Mouse (Mus musculus) heart, postnatal 0 days (tissue): Measurements from ENCODE around the gene Gpx7. TPM values are rescaled to one million over a fixed set of nuclear protein-coding genes. Genes with fewer than 3 reads are reported as not detected.

ENCODE experiments used
- ATAC-seq: fragments of 200-750 bp; cut with Nextera tagmentation; 2 replicates; pipeline ENCODE4 v1.8.0; 2017; ENCODE audit warnings: low read depth, moderate number of reproducible peaks, moderate library complexity; ENCODE audit not compliant: insufficient read depth
- DNase-seq: peaks from one replicate; pipeline ENCODE4 v3.0.0-alpha.2; 2016; ENCODE audit warnings: low spot score
- H3K27ac ChIP-seq: fragments of 300-500 bp; sonication (generic); 2 replicates; pipeline ENCODE4 v1.5.1; 2014; ENCODE audit warnings: low read depth, mild to moderate bottlenecking
- H3K27me3 ChIP-seq: fragments of 300-500 bp; sonication (generic); 2 replicates; pipeline ENCODE4 v1.6.1; 2014; ENCODE audit warnings: low read length, mixed read lengths; ENCODE audit not compliant: control insufficient read depth, insufficient read depth
- H3K36me3 ChIP-seq: fragments of 300-500 bp; sonication (generic); replicated peaks from 2 replicates; pipeline ENCODE4 v1.6.1; 2014; ENCODE audit warnings: low read length, mixed read lengths; ENCODE audit not compliant: control insufficient read depth, insufficient read depth
- H3K4me1 ChIP-seq: fragments of 300-500 bp; sonication (generic); 2 replicates; pipeline ENCODE4 v1.6.1; 2014; ENCODE audit warnings: antibody characterized with exemption; ENCODE audit not compliant: control insufficient read depth, insufficient read depth
- H3K4me2 ChIP-seq: fragments of 300-500 bp; sonication (generic); 2 replicates; pipeline ENCODE4 v1.6.1; 2014; ENCODE audit warnings: low read depth, mild to moderate bottlenecking, low read length, moderate library complexity
- H3K4me3 ChIP-seq: fragments of 300-500 bp; sonication (generic); 2 replicates; pipeline ENCODE4 v1.5.1; 2014; ENCODE audit warnings: low read depth, low read length
- H3K9ac ChIP-seq: fragments of 300-500 bp; sonication (generic); replicated peaks from 2 replicates; pipeline ENCODE4 v1.6.1; 2014; ENCODE audit warnings: low read depth, low read length, mixed read lengths
- H3K9me3 ChIP-seq: fragments of 300-500 bp; sonication (generic); replicated peaks from 2 replicates; pipeline ENCODE4 v1.6.1; 2016; ENCODE audit warnings: low read length; ENCODE audit not compliant: control insufficient read depth
- CTCF ChIP-seq: IDR thresholded peaks from 2 replicates; pipeline ENCODE4 v1.5.1; 2016; ENCODE audit warnings: antibody characterized with exemption, control low read depth, low read depth
- EP300 ChIP-seq: IDR thresholded peaks from 2 replicates; pipeline ENCODE4 v1.6.1; 2016; ENCODE audit warnings: antibody characterized with exemption, low read depth
- WGBS: fragments of 180-500 bp; shearing (Covaris S2); extraction: QIAGEN DNeasy Blood & Tissue Kit; methylation state at CpG from one replicate; pipeline ENCODE4 v1.1.7; 2014; 5-methylcytosine and 5-hydroxymethylcytosine counted together
- polyA plus RNA-seq: library from polyadenylated mRNA; unstranded; fragments of >200 nt; fragmentation: Nextera tagmentation; extraction: Ambion mirVana; gene quantifications from 2 replicates; pipeline ENCODE4 v1.2.1, GENCODE M21; 2015
- total RNA-seq: library from RNA; depleted of rRNA; stranded (reverse); fragments of >200 nt; gene quantifications from 2 replicates; pipeline ENCODE4 v1.2.3, GENCODE M21; 2014; ENCODE audit warnings: low replicate concordance

Gpx7 gene
- total and polyA plus RNA-seq, 2 experiments from 2014 or later = 52.3 to 62.7 TPM

GRCm38 (mm10) chr4:108405766-108406137 is 1.0 kb downstream of the Gpx7 start:
- peak overlapping the region; percentile 49 for H3K4me3 ChIP-seq
- H3K27me3 ChIP-seq = no peaks in the 10 kb centered on the region
- ATAC-seq (peak; percentile 81), DNase-seq (peak; percentile 74)
- 64% methylated on average over 3 of the region's 3 CpGs for WGBS
- no peaks in the 10 kb centered on the region for H3K9me3 ChIP-seq
- TF ChIP-seq EP300 (no peak), CTCF (no peak)
- H3K4me2 ChIP-seq = peak overlapping the region; percentile 70
- H3K4me1 ChIP-seq = peaks cover 12% of the 10 kb centered on the region; the same call in 1 of the 2 replicates
- H3K27ac ChIP-seq = peak overlapping the region; percentile 81
- peak overlapping the region; percentile 73; the same call in 1 of the 2 replicates for H3K9ac ChIP-seq
- H3K36me3 ChIP-seq = 0 out of 2 replicates have a peak, but pooled peaks cover 6% of the 10 kb centered on the region

DNA sequence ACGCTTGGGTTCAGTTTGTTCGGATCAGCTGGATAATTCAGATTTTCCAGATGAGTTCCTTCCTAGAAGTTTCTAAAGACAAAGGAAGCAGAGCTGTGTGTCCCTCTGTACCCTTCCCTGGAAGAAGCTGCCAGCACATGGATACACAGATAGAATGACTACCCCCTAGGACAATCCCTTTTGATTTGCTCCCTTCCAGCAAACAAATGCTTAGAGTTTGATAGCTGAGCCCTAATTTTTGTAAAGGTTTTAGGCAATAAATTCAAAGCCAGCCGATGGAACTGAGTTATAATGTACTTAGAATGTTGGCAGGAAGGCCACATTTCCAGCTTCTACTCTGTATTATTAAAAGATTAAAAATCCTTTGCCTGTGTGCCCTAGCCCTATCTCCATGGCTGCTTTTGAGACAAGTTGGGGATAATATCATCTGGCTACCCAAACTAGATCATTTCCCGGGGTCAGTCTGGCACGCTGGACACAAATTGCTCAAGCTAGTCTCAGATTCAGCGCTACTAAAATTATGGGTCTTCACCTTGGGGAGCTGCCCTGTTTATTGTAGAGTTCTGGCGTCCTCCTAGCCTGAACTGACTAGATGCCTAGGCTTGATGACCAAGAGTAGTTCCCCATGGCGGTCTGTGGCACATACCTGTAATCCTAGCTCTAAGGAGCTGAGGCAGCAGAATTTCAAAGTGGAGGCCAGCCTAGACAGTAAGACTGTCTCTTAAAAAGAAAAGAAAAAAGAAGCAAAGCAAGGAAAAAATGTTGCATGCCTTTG is 2.7 kb downstream of the Gpx7 start:
- no peak overlapping the region for H3K4me3 ChIP-seq
- no peak overlapping the region for H3K9ac ChIP-seq
- 89% methylated on average over 8 of the region's 8 CpGs for WGBS
- no peak overlapping the region for H3K27ac ChIP-seq
- no peaks in the 10 kb centered on the region for H3K27me3 ChIP-seq
- DNase-seq (no peak), ATAC-seq (no peak)
- no peak overlapping the region for H3K4me2 ChIP-seq
- TF ChIP-seq CTCF (no peak), EP300 (no peak)
- H3K4me1 ChIP-seq = peaks cover 12% of the 10 kb centered on the region; the same call in 1 of the 2 replicates
- H3K9me3 ChIP-seq = no peaks in the 10 kb centered on the region
- peaks cover 10% of the 10 kb centered on the region; the same call in 1 of the 2 replicates for H3K36me3 ChIP-seq

DNA sequence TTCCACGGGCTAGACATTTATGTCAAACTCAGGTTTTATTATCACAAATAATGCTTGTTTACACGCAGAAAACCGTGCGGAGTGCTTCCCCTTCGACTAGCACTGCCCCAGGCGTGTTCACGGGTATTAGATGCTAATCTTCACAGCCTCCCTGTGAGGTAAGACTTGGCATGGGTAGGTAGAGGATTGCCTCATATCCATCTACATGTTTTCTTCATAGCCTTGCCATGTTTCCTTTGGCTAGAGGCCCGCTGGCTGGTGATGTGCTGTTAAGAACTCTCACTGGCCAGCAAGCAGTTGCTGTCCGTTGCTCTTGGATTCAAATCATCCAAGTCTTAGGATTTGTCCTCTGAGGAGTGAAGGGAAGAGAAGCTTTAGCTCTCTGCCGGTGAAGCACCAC is 6.4 kb downstream of the Gpx7 start:
- no peak overlapping the region for H3K4me3 ChIP-seq
- no peaks in the 10 kb centered on the region for H3K4me1 ChIP-seq
- H3K4me2 ChIP-seq = no peak overlapping the region
- H3K27ac ChIP-seq = no peak overlapping the region
- WGBS = 87% methylated on average over 10 of the region's 10 CpGs
- peaks cover 10% of the 10 kb centered on the region; the same call in 1 of the 2 replicates for H3K36me3 ChIP-seq
- H3K9ac ChIP-seq = no peak overlapping the region
- no peak for ATAC-seq
- H3K27me3 ChIP-seq = no peaks in the 10 kb centered on the region
- no peak for DNase-seq
- TF ChIP-seq EP300 = no peak
- no peak for TF ChIP-seq CTCF
- no peaks in the 10 kb centered on the region for H3K9me3 ChIP-seq

DNA sequence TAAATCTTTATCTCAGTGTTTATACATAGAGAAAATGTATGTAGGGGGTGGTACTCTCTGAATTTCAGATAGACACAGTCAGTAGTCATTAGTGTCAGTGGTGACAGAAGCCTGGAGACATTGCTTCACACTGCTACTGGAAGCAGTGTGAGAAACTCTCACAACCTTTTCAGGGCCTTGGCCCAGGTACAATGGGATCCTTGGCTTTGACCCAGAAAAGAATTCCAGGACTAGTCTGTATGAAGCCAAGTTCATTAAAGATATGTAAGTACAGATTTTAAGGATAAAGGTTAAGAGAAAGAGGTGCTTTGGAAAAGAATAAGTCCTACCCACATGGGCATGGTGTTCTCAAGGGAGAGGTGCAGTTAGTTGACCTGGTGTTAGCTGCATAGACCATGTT is 12.5 kb downstream of the Gpx7 start:
- DNase-seq = no peak
- TF ChIP-seq EP300 (no peak), CTCF (no peak)
- no peak for ATAC-seq
- Histone ChIP-seq H3K9ac (no peak overlapping the region), H3K27me3 (no peaks in the 10 kb centered on the region), H3K4me2 (no peak overlapping the region), H3K27ac (no peak overlapping the region), H3K4me3 (no peak overlapping the region), H3K36me3 (no peaks in the 10 kb centered on the region), H3K4me1 (peaks cover 6% of the 10 kb centered on the region; the same call in 1 of the 2 replicates), H3K9me3 (peaks cover 5% of the 10 kb centered on the region)

DNA sequence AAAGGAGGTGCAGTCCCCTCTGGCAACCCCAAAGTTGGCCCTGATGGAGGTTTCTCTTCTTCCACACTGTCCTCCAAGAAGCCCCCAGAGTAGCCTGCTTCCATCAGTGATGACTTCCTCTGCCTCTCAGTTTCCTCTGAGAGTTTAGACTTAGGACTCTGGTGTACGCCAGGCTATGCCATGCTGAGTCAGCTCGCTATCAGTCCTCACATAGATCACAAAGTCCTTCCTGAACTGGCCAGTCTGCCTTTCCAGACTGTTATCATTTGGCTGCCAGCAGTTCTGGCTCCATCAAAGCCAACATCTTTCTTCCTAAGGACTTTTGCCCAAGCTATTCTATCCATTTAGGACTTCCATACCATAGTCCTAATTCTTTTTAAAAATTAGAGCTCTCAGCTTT is 14.2 kb downstream of the Gpx7 start:
- 46% methylated on average over 2 of the region's 2 CpGs for WGBS
- ATAC-seq = no peak
- no peak overlapping the region for H3K4me2 ChIP-seq
- H3K4me3 ChIP-seq = no peak overlapping the region
- no peak for DNase-seq
- peaks cover 17% of the 10 kb centered on the region for H3K4me1 ChIP-seq
- H3K9me3 ChIP-seq = peaks cover 5% of the 10 kb centered on the region
- no peak overlapping the region for H3K27ac ChIP-seq
- H3K36me3 ChIP-seq = no peaks in the 10 kb centered on the region
- H3K9ac ChIP-seq = no peak overlapping the region
- TF ChIP-seq EP300 = no peak
- TF ChIP-seq CTCF = no peak
- no peaks in the 10 kb centered on the region for H3K27me3 ChIP-seq

DNA sequence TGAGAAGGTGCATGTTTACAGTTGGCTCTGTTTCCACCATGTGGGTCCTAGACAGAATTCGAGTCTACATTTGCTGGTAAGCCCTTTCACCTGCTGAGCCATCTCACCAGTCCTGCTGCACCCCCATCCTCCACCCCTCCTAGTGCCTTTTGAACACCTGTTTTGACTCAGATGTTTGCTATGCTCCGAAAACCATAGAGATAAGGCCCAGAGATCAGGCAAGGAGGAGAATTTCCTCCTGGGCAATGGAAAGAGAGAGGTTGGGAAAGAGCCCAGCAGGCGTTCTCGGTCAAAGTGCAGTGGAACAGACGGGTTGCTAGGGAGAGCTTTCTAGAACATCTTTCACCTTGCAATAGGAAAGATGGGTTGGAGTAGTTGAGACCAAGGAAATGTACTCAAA is 15.6 kb downstream of the Gpx7 start:
- 69% methylated on average over 5 of the region's 5 CpGs for WGBS
- Histone ChIP-seq H3K36me3 (no peaks in the 10 kb centered on the region), H3K4me1 (peaks cover 22% of the 10 kb centered on the region), H3K27ac (no peak overlapping the region), H3K4me2 (no peak overlapping the region), H3K9ac (no peak overlapping the region), H3K27me3 (no peaks in the 10 kb centered on the region), H3K4me3 (no peak overlapping the region), H3K9me3 (peaks cover 5% of the 10 kb centered on the region)
- no peak for DNase-seq
- TF ChIP-seq CTCF (no peak), EP300 (no peak)
- ATAC-seq = no peak
